Mouse (Mus musculus): ENCODE results near the gene Notch4. TPM values are rescaled to one million over a fixed set of nuclear protein-coding genes. Genes with fewer than 3 reads are reported as not detected.

The Notch4 gene
- polyA plus RNA-seq, 1 experiment from 2014 or later, result 5.2 TPM

DNA sequence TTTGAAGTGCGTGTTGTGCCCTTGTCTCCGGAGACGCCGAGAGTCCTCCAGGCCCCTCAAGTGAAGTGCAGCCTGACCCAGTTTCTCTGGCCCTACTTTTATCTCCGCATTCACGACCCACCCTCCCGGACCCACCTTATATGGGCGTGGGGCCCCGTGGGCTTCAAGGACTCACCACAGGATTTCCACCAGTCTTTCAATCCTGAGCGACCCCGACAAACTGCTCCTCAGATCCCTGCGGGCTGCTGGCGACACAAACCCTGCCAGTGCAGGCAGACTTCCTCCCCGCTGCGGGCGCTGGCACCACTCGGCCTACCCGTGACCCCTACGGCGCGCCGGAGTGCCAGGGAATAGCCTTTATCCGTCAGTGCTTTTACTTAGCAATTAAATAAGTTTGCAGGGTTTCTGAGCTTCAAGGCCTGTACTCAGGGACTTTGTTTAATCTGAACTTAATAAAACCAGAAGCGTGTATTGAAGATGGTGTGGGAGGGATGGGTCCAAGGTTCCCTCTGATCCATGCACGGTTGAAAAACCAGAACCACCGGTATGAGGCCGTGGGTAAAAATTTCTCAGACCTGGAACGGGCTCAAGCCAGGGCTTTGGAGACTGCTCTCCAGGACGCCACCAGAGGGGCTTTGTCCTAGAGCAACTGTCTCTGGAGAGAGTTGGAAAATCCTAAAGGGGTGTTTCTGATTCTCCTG, 64.0 kb downstream of the Notch4 start, which contains the start of gene Ppt2:
Ppt2 (minus strand) TSS at position 568 of the 701 bp plus-strand sequence.
- H3K4me2 ChIP-seq (ENCODE audit: low read depth, severe bottlenecking), result peak within 1 kb of the TSS; percentile 94
- H3K36me3 ChIP-seq (ENCODE audit: control insufficient read depth, insufficient read depth, low read length), result no peaks in the 10 kb centered on the region
- no peak for ATAC-seq (ENCODE audit: insufficient number of reproducible peaks, low FRiP score, low TSS enrichment, low read depth)
- H3K27me3 ChIP-seq (ENCODE audit: control insufficient read depth, insufficient read depth, low read length), result peaks cover 31% of the 10 kb centered on the region
- 6% methylated on average over 29 of the region's 29 CpGs for WGBS
- peak within 1 kb of the TSS; percentile 71 for H3K9ac ChIP-seq (ENCODE audit: low read length)
- H3K4me1 ChIP-seq (ENCODE audit: control insufficient read depth, insufficient read depth, low read length), result peaks cover 28% of the 10 kb centered on the region
- peak within 1 kb of the TSS; percentile 82 for H3K4me3 ChIP-seq (ENCODE audit: low read depth, low read length)
- H3K9me3 ChIP-seq (ENCODE audit: control insufficient read depth, low read length), result no peaks in the 10 kb centered on the region
- no peak for DNase-seq (ENCODE audit: low spot score)
- peak within 1 kb of the TSS; percentile 81 for H3K27ac ChIP-seq (replicated peaks; ENCODE audit: low read depth, low read length)

DNA sequence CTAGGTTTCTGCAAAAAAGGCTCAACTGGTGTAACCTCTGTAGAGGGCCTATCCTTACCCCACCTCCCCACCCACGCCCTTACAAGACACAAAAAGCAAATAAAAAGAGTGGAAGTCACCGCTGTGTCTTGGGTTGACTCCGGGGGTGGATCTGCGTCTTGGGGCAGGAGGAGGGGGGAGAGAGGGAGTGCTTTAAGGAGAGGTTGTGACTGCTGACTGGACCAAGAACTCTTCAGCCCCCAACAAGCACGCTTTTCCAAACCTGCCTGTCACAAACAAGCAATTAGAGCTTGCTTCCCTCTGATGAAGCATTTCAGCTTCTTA, 64.5 kb downstream of the Notch4 start:
- Histone ChIP-seq H3K4me3 (ENCODE audit: low read depth, low read length) (peak overlapping the region; percentile 82), H3K9ac (ENCODE audit: low read length) (no peak overlapping the region), H3K4me2 (ENCODE audit: low read depth, severe bottlenecking) (peak overlapping the region; percentile 94), H3K27ac (replicated peaks; ENCODE audit: low read depth, low read length) (no peak overlapping the region), H3K36me3 (ENCODE audit: control insufficient read depth, insufficient read depth, low read length) (no peaks in the 10 kb centered on the region), H3K27me3 (ENCODE audit: control insufficient read depth, insufficient read depth, low read length) (peaks cover 31% of the 10 kb centered on the region), H3K4me1 (ENCODE audit: control insufficient read depth, insufficient read depth, low read length) (peaks cover 30% of the 10 kb centered on the region), H3K9me3 (ENCODE audit: control insufficient read depth, low read length) (no peaks in the 10 kb centered on the region)
- DNase-seq (ENCODE audit: low spot score) (no peak), ATAC-seq (ENCODE audit: insufficient number of reproducible peaks, low FRiP score, low TSS enrichment, low read depth) (no peak)
- WGBS, result 28% methylated on average over 5 of the region's 5 CpGs

DNA sequence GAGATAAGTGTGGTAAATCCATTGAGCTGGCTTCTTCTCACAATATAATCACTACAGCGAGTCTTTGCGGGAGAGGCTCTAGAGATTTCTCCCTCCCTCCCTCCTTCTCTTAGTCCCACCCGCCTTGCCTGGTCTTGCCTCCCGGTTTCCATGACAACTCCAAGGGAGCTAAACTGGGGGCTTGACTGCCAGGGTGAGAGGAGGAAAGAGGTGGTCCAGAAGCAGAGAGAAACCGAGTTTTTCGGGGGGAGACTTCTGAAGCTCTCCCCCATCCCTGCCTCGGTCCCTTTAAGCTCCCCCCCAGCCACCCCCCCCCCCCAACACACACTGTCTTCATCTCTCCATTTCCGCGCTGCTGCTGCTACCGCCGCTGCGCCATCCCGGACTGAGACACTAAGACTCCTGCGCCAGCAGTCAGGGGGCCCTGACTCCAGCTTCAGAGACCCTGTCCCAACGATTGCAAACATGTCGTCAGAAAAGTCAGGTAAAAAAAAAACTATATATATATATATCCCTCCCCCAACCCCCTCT, 65.2 kb downstream of the Notch4 start, which contains the start of gene Prrt1:
Prrt1 (plus strand) TSS at position 313 of the 531 bp plus-strand sequence.
- Histone ChIP-seq H3K9ac (ENCODE audit: low read length) (no peak within 1 kb of the TSS), H3K27me3 (ENCODE audit: control insufficient read depth, insufficient read depth, low read length) (peaks cover 31% of the 10 kb centered on the region), H3K4me2 (ENCODE audit: low read depth, severe bottlenecking) (peak within 1 kb of the TSS; percentile 94), H3K27ac (replicated peaks; ENCODE audit: low read depth, low read length) (no peak within 1 kb of the TSS), H3K4me3 (ENCODE audit: low read depth, low read length) (peak within 1 kb of the TSS; percentile 82), H3K9me3 (ENCODE audit: control insufficient read depth, low read length) (no peaks in the 10 kb centered on the region), H3K4me1 (ENCODE audit: control insufficient read depth, insufficient read depth, low read length) (peaks cover 31% of the 10 kb centered on the region), H3K36me3 (ENCODE audit: control insufficient read depth, insufficient read depth, low read length) (no peaks in the 10 kb centered on the region)
- no peak for ATAC-seq (ENCODE audit: insufficient number of reproducible peaks, low FRiP score, low TSS enrichment, low read depth)
- under 1% methylated on average over 16 of the region's 16 CpGs for WGBS
- DNase-seq (ENCODE audit: low spot score), result peak; percentile 46

DNA sequence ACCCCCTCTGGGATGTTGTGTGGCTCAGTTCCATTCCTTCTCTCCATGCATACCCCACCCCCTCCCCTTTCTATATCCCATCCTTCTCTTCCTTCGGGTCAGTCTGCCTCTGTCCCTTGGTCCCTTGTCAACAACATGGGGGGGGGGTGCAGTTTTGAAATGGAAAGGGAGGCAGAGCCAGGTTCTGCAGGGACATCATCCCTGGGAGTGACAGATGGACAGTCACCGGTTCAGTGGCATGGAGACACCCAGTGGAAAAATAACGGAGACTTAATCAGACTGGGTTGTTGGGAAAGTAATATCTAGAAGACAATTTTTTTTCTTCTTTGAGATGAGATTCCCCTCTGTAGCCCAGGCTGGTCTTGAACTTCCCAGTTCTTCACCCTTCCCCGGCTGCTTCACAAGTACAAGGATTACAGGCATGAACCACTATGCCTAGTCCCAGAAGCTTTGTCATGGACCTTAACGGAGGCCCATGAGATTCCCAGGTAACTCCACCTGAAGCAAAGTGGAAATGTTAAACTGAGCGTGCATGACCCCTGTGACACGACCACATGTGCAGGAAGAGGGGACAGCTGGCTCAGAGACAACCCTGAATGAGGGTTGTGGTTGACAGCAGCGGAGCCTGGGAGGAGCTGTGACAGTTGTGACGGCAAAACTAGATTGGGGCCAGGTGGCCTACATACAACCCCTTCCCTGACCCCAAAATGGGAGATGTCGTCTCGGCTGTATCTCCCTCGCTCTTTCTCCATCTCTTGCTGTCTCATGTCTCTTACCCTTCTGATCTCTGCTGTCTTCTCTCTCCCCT, 65.9 kb downstream of the Notch4 start:
- Histone ChIP-seq H3K9ac (ENCODE audit: low read length) (no peak overlapping the region), H3K27me3 (ENCODE audit: control insufficient read depth, insufficient read depth, low read length) (peaks cover 31% of the 10 kb centered on the region), H3K36me3 (ENCODE audit: control insufficient read depth, insufficient read depth, low read length) (no peaks in the 10 kb centered on the region), H3K4me3 (ENCODE audit: low read depth, low read length) (0 out of 2 replicates have a peak overlapping the region, but pooled peaks have one; percentile 20), H3K4me1 (ENCODE audit: control insufficient read depth, insufficient read depth, low read length) (peaks cover 31% of the 10 kb centered on the region), H3K27ac (replicated peaks; ENCODE audit: low read depth, low read length) (no peak overlapping the region), H3K4me2 (ENCODE audit: low read depth, severe bottlenecking) (peak overlapping the region; percentile 35; the same call in 1 of the 2 replicates), H3K9me3 (ENCODE audit: control insufficient read depth, low read length) (no peaks in the 10 kb centered on the region)
- peak; percentile 28 for DNase-seq (ENCODE audit: low spot score)
- no peak for ATAC-seq (ENCODE audit: insufficient number of reproducible peaks, low FRiP score, low TSS enrichment, low read depth)
- 15% methylated on average over 12 of the region's 12 CpGs for WGBS

DNA sequence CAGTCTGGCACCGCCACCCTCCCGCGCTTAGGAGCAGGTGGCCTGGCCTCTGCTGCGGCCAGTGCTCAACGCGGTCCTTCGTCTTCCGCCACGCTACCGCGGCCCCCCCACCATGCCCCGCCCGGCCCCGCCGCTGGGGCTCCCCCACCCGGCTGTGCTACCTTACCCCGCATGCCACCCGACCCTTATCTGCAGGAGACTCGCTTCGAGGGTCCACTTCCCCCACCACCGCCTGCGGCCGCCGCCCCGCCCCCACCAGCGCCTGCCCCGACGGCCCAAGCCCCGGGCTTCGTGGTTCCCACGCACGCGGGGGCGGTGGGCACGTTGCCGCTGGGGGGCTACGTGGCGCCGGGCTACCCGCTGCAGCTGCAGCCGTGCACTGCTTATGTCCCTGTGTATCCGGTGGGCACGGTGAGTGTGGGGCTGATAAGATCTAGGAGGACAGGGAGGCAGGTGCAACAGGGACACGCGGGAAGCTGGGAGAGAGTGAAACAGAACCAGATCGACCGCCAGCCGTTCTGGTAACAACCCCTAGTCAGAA, 66.8 kb downstream of the Notch4 start:
- DNase-seq (ENCODE audit: low spot score), result no peak
- no peak overlapping the region for H3K27ac ChIP-seq (replicated peaks; ENCODE audit: low read depth, low read length)
- no peaks in the 10 kb centered on the region for H3K36me3 ChIP-seq (ENCODE audit: control insufficient read depth, insufficient read depth, low read length)
- ATAC-seq (ENCODE audit: insufficient number of reproducible peaks, low FRiP score, low TSS enrichment, low read depth), result no peak
- no peaks in the 10 kb centered on the region for H3K9me3 ChIP-seq (ENCODE audit: control insufficient read depth, low read length)
- H3K4me2 ChIP-seq (ENCODE audit: low read depth, severe bottlenecking), result peak overlapping the region; percentile 35
- H3K9ac ChIP-seq (ENCODE audit: low read length), result peak overlapping the region; percentile 13; the same call in 1 of the 2 replicates
- peaks cover 31% of the 10 kb centered on the region for H3K4me1 ChIP-seq (ENCODE audit: control insufficient read depth, insufficient read depth, low read length)
- peaks cover 31% of the 10 kb centered on the region for H3K27me3 ChIP-seq (ENCODE audit: control insufficient read depth, insufficient read depth, low read length)
- peak overlapping the region; percentile 20 for H3K4me3 ChIP-seq (ENCODE audit: low read depth, low read length)
- WGBS, result 3% methylated on average over 48 of the region's 48 CpGs

DNA sequence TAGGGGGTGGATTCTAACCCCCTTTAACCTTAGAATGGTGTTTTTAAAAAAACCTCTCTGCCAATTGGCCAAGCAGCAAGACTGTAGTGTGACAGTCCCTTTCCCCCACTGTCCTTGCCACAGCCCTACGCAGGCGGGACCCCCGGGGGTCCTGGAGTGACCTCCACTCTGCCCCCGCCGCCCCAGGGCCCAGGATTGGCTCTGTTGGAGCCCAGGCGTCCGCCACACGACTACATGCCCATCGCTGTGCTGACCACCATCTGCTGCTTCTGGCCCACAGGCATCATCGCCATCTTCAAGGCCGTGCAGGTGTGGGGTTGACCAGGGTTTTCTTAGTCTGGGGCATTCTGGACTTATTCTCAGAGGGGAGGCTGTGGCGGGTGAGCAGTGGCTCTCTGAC, 67.6 kb downstream of the Notch4 start:
- DNase-seq (ENCODE audit: low spot score) (no peak), ATAC-seq (ENCODE audit: insufficient number of reproducible peaks, low FRiP score, low TSS enrichment, low read depth) (no peak)
- H3K9ac ChIP-seq (ENCODE audit: low read length), result no peak overlapping the region
- 3% methylated on average over 11 of the region's 12 CpGs for WGBS
- no peaks in the 10 kb centered on the region for H3K9me3 ChIP-seq (ENCODE audit: control insufficient read depth, low read length)
- peak overlapping the region; percentile 21 for H3K4me3 ChIP-seq (ENCODE audit: low read depth, low read length)
- peaks cover 24% of the 10 kb centered on the region for H3K4me1 ChIP-seq (ENCODE audit: control insufficient read depth, insufficient read depth, low read length)
- no peak overlapping the region for H3K27ac ChIP-seq (replicated peaks; ENCODE audit: low read depth, low read length)
- no peaks in the 10 kb centered on the region for H3K36me3 ChIP-seq (ENCODE audit: control insufficient read depth, insufficient read depth, low read length)
- peaks cover 31% of the 10 kb centered on the region for H3K27me3 ChIP-seq (ENCODE audit: control insufficient read depth, insufficient read depth, low read length)
- peak overlapping the region; percentile 71 for H3K4me2 ChIP-seq (ENCODE audit: low read depth, severe bottlenecking)

DNA sequence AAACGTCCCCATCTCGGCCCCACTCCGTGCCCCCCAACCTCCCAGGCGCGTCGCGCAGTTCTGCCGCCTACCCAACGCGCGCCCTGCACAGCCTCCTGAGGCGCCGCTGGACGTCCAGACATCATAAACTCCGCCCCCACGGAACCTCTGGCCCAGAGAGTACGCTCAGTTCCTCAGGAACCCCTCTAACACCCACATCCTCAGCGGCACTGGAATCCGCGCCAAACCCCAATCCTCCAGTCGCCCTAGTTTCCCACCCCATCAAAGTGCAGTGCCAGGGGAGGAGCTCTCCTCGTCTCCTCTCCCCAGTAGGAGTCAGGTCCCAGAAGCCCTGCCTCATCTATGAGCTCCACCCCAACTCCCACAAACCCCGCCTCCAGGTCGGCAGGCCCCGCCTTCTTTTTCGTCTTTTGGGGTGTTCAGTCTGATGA, 68.2 kb downstream of the Notch4 start:
- no peak overlapping the region for H3K27ac ChIP-seq (replicated peaks; ENCODE audit: low read depth, low read length)
- under 1% methylated on average over 26 of the region's 26 CpGs for WGBS
- no peak; the same call in 1 of the 2 replicates for ATAC-seq (ENCODE audit: insufficient number of reproducible peaks, low FRiP score, low TSS enrichment, low read depth)

DNA sequence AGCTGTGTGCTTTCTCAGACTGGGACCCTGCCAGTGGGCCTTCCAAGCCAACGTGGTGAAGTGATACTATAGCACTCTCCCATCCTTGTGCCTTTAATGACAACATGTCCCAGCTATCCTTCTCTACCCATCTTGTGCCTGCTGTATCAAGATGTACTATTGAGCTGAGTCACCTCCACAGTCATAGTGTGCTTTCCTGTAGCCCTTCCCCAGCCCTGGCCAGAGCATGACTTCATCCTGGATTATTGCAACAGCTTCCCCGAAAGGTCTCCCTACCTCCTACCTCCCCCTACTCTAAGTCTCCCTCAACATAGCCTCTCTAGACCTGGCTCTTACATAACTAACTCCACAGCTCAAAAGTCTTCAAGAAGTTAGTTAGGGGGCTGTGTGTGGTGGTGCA, 71.6 kb downstream of the Notch4 start:
- WGBS, result 62% methylated on average over 2 of the region's 2 CpGs
- DNase-seq (ENCODE audit: low spot score), result no peak
- H3K4me3 ChIP-seq (ENCODE audit: low read depth, low read length), result no peak overlapping the region
- H3K9ac ChIP-seq (ENCODE audit: low read length), result no peak overlapping the region
- no peaks in the 10 kb centered on the region for H3K36me3 ChIP-seq (ENCODE audit: control insufficient read depth, insufficient read depth, low read length)
- no peak overlapping the region for H3K27ac ChIP-seq (replicated peaks; ENCODE audit: low read depth, low read length)
- H3K4me1 ChIP-seq (ENCODE audit: control insufficient read depth, insufficient read depth, low read length), result peaks cover 10% of the 10 kb centered on the region
- H3K27me3 ChIP-seq (ENCODE audit: control insufficient read depth, insufficient read depth, low read length), result peaks cover 20% of the 10 kb centered on the region
- H3K4me2 ChIP-seq (ENCODE audit: low read depth, severe bottlenecking), result no peak overlapping the region
- ATAC-seq (ENCODE audit: insufficient number of reproducible peaks, low FRiP score, low TSS enrichment, low read depth), result no peak
- H3K9me3 ChIP-seq (ENCODE audit: control insufficient read depth, low read length), result no peaks in the 10 kb centered on the region

More for the DNA sequence above, 68.2 kb downstream of the Notch4 start:
- Histone ChIP-seq H3K4me2 (ENCODE audit: low read depth, severe bottlenecking) (peak overlapping the region; percentile 71), H3K27me3 (ENCODE audit: control insufficient read depth, insufficient read depth, low read length) (peaks cover 31% of the 10 kb centered on the region), H3K4me1 (ENCODE audit: control insufficient read depth, insufficient read depth, low read length) (peaks cover 22% of the 10 kb centered on the region), H3K4me3 (ENCODE audit: low read depth, low read length) (peak overlapping the region; percentile 21), H3K36me3 (ENCODE audit: control insufficient read depth, insufficient read depth, low read length) (no peaks in the 10 kb centered on the region), H3K9me3 (ENCODE audit: control insufficient read depth, low read length) (no peaks in the 10 kb centered on the region), H3K9ac (ENCODE audit: low read length) (0 out of 2 replicates have a peak overlapping the region, but pooled peaks have one; percentile 32)
- DNase-seq (ENCODE audit: low spot score), result peak; percentile 64
